Mouse (Mus musculus) liver, adult 2 months (tissue): ENCODE measurements at regions not wholly inside any gene's neighbourhood (a gene's known extent, or its start where the extent isn't known, plus 50 kb on each side); places are given as distances from the start of the nearest gene placed in this dataset.

Experiments
- DNase-seq: peaks from one replicate; pipeline ENCODE4 v3.0.0-alpha.2; 2011; ENCODE audit warnings: low read depth, low spot score; ENCODE audit errors: extremely low read depth
- H3K27ac ChIP-seq: fragments of 200-500 bp; replicated peaks from 2 replicates; pipeline ENCODE4 v1.5.1; 2012; ENCODE audit warnings: low read depth, mild to moderate bottlenecking, control low read depth, inconsistent platforms, low read length; ENCODE audit not compliant: insufficient read depth
- H3K27me3 ChIP-seq: fragments of 200-500 bp; 2 replicates; pipeline ENCODE4 v1.6.1; 2012; ENCODE audit warnings: mild to moderate bottlenecking, moderate library complexity, low read length, inconsistent platforms; ENCODE audit not compliant: control insufficient read depth, insufficient read depth
- H3K36me3 ChIP-seq: fragments of 200-500 bp; 2 replicates; pipeline ENCODE4 v1.6.1; 2012; ENCODE audit warnings: low read length, inconsistent platforms; ENCODE audit not compliant: control insufficient read depth, insufficient read depth
- H3K4me1 ChIP-seq: fragments of 200-500 bp; 2 replicates; pipeline ENCODE4 v1.6.1; 2011; ENCODE audit warnings: low read length; ENCODE audit not compliant: control insufficient read depth, insufficient read depth
- H3K4me3 ChIP-seq: fragments of 200-500 bp; 2 replicates; pipeline ENCODE4 v1.5.1; 2011; ENCODE audit warnings: low read depth, mild to moderate bottlenecking, control low read depth, low read length, moderate library complexity; ENCODE audit not compliant: insufficient read depth
- H3K79me2 ChIP-seq: fragments of 200-500 bp; 2 replicates; pipeline ENCODE4 v1.6.1; 2012; ENCODE audit warnings: inconsistent platforms, mild to moderate bottlenecking, low read length, moderate library complexity; ENCODE audit not compliant: control insufficient read depth, insufficient read depth
- H3K9ac ChIP-seq: fragments of 200-500 bp; 2 replicates; pipeline ENCODE4 v1.6.1; 2012; ENCODE audit warnings: low read depth, mild to moderate bottlenecking, control low read depth, inconsistent platforms, low read length
- CTCF ChIP-seq: fragments of 200-500 bp; IDR thresholded peaks from 2 replicates; pipeline ENCODE4 v1.5.1; 2011; ENCODE audit warnings: low read depth, low read length, control low read depth
- POLR2A ChIP-seq: fragments of 200-500 bp; IDR thresholded peaks from 2 replicates; pipeline ENCODE4 v1.6.1; 2011; ENCODE audit warnings: low read length, control low read depth; ENCODE audit not compliant: insufficient read depth; ENCODE audit errors: extremely low read depth
- WGBS: fragments of 180-500 bp; shearing (Covaris S2); methylation state at CpG from one replicate; pipeline ENCODE4 v1.1.7; 2018; 5-methylcytosine and 5-hydroxymethylcytosine counted together

- Histone ChIP-seq H3K27me3 (no peaks in the 10 kb centered on the region), H3K79me2 (no peaks in the 10 kb centered on the region), H3K9ac (no peak overlapping the region), H3K36me3 (no peaks in the 10 kb centered on the region), H3K27ac (no peak overlapping the region), H3K4me3 (no peak overlapping the region), H3K4me1 (no peaks in the 10 kb centered on the region)
- whole genome bisulfite sequencing = 89% methylated on average over 3 of the region's 3 CpGs
- TF ChIP-seq CTCF (no peak), POLR2A (no peak)
- no peak for DNase-seq
These were observed 73.1 kb upstream of the Tfpi start for GRCm38 (mm10) chr2:84549626-84550025.

DNA sequence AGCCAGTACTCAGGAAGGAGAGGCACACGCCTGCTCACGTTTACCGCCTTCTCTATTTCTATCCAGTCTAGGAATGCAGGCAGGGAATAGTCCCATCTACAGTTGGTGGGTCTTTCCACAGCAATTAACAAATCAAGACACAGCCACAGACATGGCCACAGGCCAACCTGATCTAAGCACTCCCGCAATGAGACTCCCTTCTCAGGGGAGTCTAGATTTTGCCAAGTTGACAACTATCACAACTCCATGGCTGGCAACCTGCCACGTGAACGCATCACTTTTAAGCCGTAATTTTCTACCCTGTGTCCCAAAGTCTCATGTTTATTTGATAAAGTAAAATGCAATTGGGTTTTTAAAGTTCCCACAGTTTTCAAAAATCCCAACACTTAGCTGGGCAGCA is 72.0 kb upstream of the Tfpi start:
- WGBS = 89% methylated on average over 7 of the region's 7 CpGs
- H3K27me3 ChIP-seq = no peaks in the 10 kb centered on the region
- TF ChIP-seq POLR2A (no peak), CTCF (no peak)
- DNase-seq = no peak
- H3K9ac ChIP-seq = no peak overlapping the region
- no peaks in the 10 kb centered on the region for H3K36me3 ChIP-seq
- H3K4me3 ChIP-seq = no peak overlapping the region
- no peaks in the 10 kb centered on the region for H3K79me2 ChIP-seq
- no peaks in the 10 kb centered on the region for H3K4me1 ChIP-seq
- no peak overlapping the region for H3K27ac ChIP-seq

DNA sequence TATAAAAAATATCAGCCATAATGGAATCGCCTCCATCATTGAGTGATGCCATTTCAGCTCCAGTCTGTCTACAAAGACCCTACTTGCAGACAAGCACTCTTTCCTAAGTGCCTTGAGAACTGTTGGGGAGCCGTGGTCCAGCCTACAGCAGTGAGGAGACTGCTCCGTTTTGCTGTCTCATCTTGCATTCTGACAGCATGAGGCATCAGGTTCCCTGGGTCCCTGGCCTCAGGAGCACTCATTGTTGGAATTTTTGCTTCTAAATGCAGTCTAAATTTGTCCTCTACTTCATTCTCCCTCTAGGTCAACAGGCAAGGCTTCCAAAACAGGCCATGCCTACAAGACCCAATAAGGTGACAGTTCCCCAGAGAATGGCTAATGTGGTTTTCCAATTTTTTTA is 69.1 kb upstream of the Tfpi start:
- WGBS = 95% methylated on average over 3 of the region's 3 CpGs
- no peaks in the 10 kb centered on the region for H3K4me1 ChIP-seq
- H3K27ac ChIP-seq = no peak overlapping the region
- H3K9ac ChIP-seq = no peak overlapping the region
- H3K4me3 ChIP-seq = no peak overlapping the region
- no peaks in the 10 kb centered on the region for H3K79me2 ChIP-seq
- TF ChIP-seq CTCF (no peak), POLR2A (no peak)
- DNase-seq = no peak
- no peaks in the 10 kb centered on the region for H3K27me3 ChIP-seq
- H3K36me3 ChIP-seq = no peaks in the 10 kb centered on the region

GRCm38 (mm10) chr2:84544739-84545138 is 68.2 kb upstream of the Tfpi start:
- H3K36me3 ChIP-seq = no peaks in the 10 kb centered on the region
- no peak for TF ChIP-seq CTCF
- no peak for TF ChIP-seq POLR2A
- 79% methylated on average over 4 of the region's 4 CpGs for WGBS

GRCm38 (mm10) chr2:84544146-84544545 is 67.6 kb upstream of the Tfpi start:
- WGBS = 48% methylated on average over 4 of the region's 4 CpGs

More at GRCm38 (mm10) chr2:84544739-84545138, 68.2 kb upstream of the Tfpi start:
- no peaks in the 10 kb centered on the region for H3K27me3 ChIP-seq
- no peak for DNase-seq
- no peak overlapping the region for H3K4me3 ChIP-seq
- H3K27ac ChIP-seq = no peak overlapping the region
- no peak overlapping the region for H3K9ac ChIP-seq
- no peaks in the 10 kb centered on the region for H3K79me2 ChIP-seq
- H3K4me1 ChIP-seq = no peaks in the 10 kb centered on the region

DNA sequence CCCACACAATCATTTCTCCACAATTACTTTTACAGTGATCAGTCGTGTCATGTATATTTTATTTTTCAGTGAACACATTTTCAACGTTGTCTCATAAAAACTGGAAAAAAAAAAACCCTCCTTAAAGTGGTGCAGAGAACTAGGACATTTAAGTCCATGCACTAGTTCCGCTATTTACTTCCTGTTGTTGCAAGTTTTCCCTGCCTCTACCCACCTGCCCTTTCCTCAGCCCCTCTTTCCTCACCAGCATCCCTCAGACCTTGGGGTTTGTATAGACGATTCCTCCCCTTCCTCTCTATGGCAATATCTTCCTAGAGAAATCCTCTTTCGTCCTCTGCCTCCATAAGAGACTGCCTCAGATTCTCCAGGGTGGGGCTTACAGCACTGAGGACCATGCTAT is 64.9 kb upstream of the Tfpi start:
- H3K4me3 ChIP-seq = no peak overlapping the region
- TF ChIP-seq POLR2A = no peak
- DNase-seq = no peak
- no peaks in the 10 kb centered on the region for H3K36me3 ChIP-seq
- 75% methylated on average over 5 of the region's 5 CpGs for WGBS
- H3K27ac ChIP-seq = no peak overlapping the region
- no peak overlapping the region for H3K9ac ChIP-seq
- H3K79me2 ChIP-seq = no peaks in the 10 kb centered on the region
- no peaks in the 10 kb centered on the region for H3K4me1 ChIP-seq
- H3K27me3 ChIP-seq = no peaks in the 10 kb centered on the region

More at GRCm38 (mm10) chr2:84544146-84544545, 67.6 kb upstream of the Tfpi start:
- TF ChIP-seq POLR2A (no peak), CTCF (no peak)
- Histone ChIP-seq H3K36me3 (no peaks in the 10 kb centered on the region), H3K27me3 (no peaks in the 10 kb centered on the region), H3K9ac (no peak overlapping the region), H3K27ac (no peak overlapping the region), H3K4me3 (no peak overlapping the region), H3K79me2 (no peaks in the 10 kb centered on the region), H3K4me1 (no peaks in the 10 kb centered on the region)
- DNase-seq = peak; percentile 15
